Comparison of ENCODE assay signal across 7 mouse cellular contexts in the genomic region with DNA sequence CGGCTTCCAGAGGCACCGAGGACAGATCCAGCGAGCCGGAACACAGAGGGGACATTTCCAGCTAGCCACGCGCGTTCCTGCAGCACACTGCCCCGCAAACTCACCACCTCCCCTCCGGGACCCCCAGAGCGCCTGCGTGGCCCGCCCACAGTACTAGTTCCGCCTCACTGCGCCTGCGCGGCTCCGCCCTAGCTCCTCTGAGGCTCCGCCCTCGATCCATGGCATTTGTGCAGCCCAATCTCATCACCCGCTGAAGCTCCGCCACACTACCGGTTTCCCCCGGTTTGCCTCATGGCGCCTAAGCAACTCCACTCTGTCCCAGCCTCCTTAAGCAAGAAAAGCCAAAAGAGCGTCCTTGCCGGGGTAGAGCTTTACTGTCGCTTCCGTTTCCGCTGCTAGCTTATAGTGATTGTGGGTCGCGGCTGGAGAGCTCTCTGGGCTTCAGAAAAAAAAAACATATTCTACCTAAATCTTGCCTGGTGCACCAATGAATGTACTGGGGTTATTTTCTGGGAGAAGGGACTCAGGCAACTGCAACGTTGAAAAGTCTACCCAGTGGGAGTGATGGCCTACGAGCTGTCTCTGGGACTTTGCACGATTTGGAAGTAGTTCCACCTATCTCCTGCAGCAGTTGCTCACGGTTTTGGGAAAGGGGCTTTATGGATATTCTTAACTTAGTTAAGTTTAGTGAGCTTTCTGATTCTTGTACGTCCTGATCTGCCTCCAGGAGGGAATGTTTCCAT. TPM values are rescaled to one million over a fixed set of nuclear protein-coding genes. Genes with fewer than 3 reads are reported as not detected.
DNase-seq lines count a peak whose midpoint lies in the region; ATAC-seq lines count a peak whose summit lies in the region.

A gene (minus strand): TSS at position 163 of the 743 bp plus-strand sequence.

- peak within 1 kb of the TSS; percentile 79 for H3K9ac ChIP-seq in midbrain, embryonic 13.5 days (replicated peaks)

- H3K9me3 ChIP-seq in embryonic facial prominence, embryonic 10.5 days, result 0 out of 2 replicates have a peak, but pooled peaks cover 5% of the 10 kb centered on the region
- H3K9me3 ChIP-seq in limb, embryonic 10.5 days (replicated peaks), result no peaks in the 10 kb centered on the region
- no peaks in the 10 kb centered on the region for H3K9me3 ChIP-seq in midbrain, embryonic 13.5 days

- H3K27me3 ChIP-seq in embryonic facial prominence, embryonic 10.5 days (replicated peaks; ENCODE audit: low read depth, poor library complexity, severe bottlenecking), result no peaks in the 10 kb centered on the region
- no peaks in the 10 kb centered on the region for H3K27me3 ChIP-seq in limb, embryonic 10.5 days (ENCODE audit: low read depth, poor library complexity, severe bottlenecking)
- no peaks in the 10 kb centered on the region for H3K27me3 ChIP-seq in midbrain, embryonic 13.5 days

- 3% methylated on average over 36 of the region's 36 CpGs for WGBS in embryonic facial prominence, embryonic 10.5 days
- WGBS in limb, embryonic 10.5 days, result 2% methylated on average over 36 of the region's 36 CpGs
- 2% methylated on average over 36 of the region's 36 CpGs for WGBS in midbrain, embryonic 13.5 days

- peak within 1 kb of the TSS; percentile 90 for H3K27ac ChIP-seq in embryonic facial prominence, embryonic 10.5 days (replicated peaks)
- peak within 1 kb of the TSS; percentile 89 for H3K27ac ChIP-seq in limb, embryonic 10.5 days
- peak within 1 kb of the TSS; percentile 86 for H3K27ac ChIP-seq in midbrain, embryonic 13.5 days

- H3K4me3 ChIP-seq in embryonic facial prominence, embryonic 10.5 days, result peak within 1 kb of the TSS; percentile 86
- peak within 1 kb of the TSS; percentile 87 for H3K4me3 ChIP-seq in limb, embryonic 10.5 days
- H3K4me3 ChIP-seq in midbrain, embryonic 13.5 days (replicated peaks), result peak within 1 kb of the TSS; percentile 76

- H3K4me1 ChIP-seq in embryonic facial prominence, embryonic 10.5 days, result peaks cover 15% of the 10 kb centered on the region
- H3K4me1 ChIP-seq in limb, embryonic 10.5 days, result peaks cover 17% of the 10 kb centered on the region
- H3K4me1 ChIP-seq in midbrain, embryonic 13.5 days (replicated peaks), result peaks cover 14% of the 10 kb centered on the region

- ATAC-seq in granulocyte monocyte progenitor cell, adult 5-6 weeks (replicated peaks; ENCODE audit: poor library complexity, severe bottlenecking), result peak; percentile 89
- peak; percentile 94 for ATAC-seq in midbrain, embryonic 13.5 days

- no peaks in the 10 kb centered on the region for H3K36me3 ChIP-seq in embryonic facial prominence, embryonic 10.5 days (replicated peaks)
- H3K36me3 ChIP-seq in limb, embryonic 10.5 days, result no peaks in the 10 kb centered on the region
- no peaks in the 10 kb centered on the region for H3K36me3 ChIP-seq in midbrain, embryonic 13.5 days

- peak; percentile 99 for DNase-seq in adrenal gland, postnatal 10 days
- peak; percentile 98 for DNase-seq in embryonic facial prominence, embryonic 10.5 days (ENCODE audit: low spot score)
- DNase-seq in kidney, adult 11 months, result peak; percentile 97
- peak; percentile 99 for DNase-seq in limb, embryonic 10.5 days (ENCODE audit: low spot score)
- peak; percentile 97 for DNase-seq in spleen, adult 12 weeks (ENCODE audit: low spot score)

- H3K4me2 ChIP-seq in midbrain, embryonic 13.5 days (replicated peaks), result peak within 1 kb of the TSS; percentile 89

RNA-seq across cellular contexts. Expression of the gene that starts here (rescaled TPM):
- 10 to 100 TPM; 20.7 to 25.4 TPM for total RNA-seq in adrenal gland, postnatal 10 days (2021)
- polyA plus RNA-seq in embryonic facial prominence, embryonic 10.5 days (2016; fragmentation: Nextera tagmentation; extraction: Ambion mirVana), result 32.2 and 34.2 TPM in 2 replicates
- 13.5 and 17.1 TPM in 2 replicates for total RNA-seq in granulocyte monocyte progenitor cell, adult 5-6 weeks (2014; fragmentation: Nextera tagmentation)
- total RNA-seq in granulocyte monocyte progenitor cell, adult 5-6 weeks (2017), result 10.8 and 11.1 TPM in 2 replicates
- 35.2 and 35.6 TPM in 2 replicates for polyA plus RNA-seq in limb, embryonic 10.5 days (2016; fragmentation: Nextera tagmentation; extraction: Ambion mirVana)
- 17.2 and 21.2 TPM in 2 replicates for polyA plus RNA-seq in midbrain, embryonic 13.5 days (2015; fragmentation: Nextera tagmentation; extraction: Ambion mirVana)

Comparison
In these comparisons a context has a peak if more than half of its experiments do, and no peak if none do; other contexts are left out.
1. Peak in every context shown above with its lines: DNase-seq, ATAC-seq, H3K4me3 ChIP-seq and H3K27ac ChIP-seq.